Mouse (Mus musculus) embryonic facial prominence, embryonic 15.5 days (tissue): ENCODE results near the gene Muc3. TPM values are rescaled to one million over a fixed set of nuclear protein-coding genes. Genes with fewer than 3 reads are reported as not detected.

Experiments
- ATAC-seq: fragments of 200-750 bp; cut with Nextera tagmentation; 2 replicates; pipeline ENCODE4 v1.8.0; 2017; ENCODE audit warnings: low read depth, moderate TSS enrichment; ENCODE audit not compliant: insufficient number of reproducible peaks, low FRiP score, low TSS enrichment
- H3K27ac ChIP-seq: fragments of 300-500 bp; sonication (generic); replicated peaks from 2 replicates; pipeline ENCODE4 v1.5.1; 2015; ENCODE audit warnings: mild to moderate bottlenecking, inconsistent platforms
- H3K27me3 ChIP-seq: fragments of 300-500 bp; sonication (generic); 2 replicates; pipeline ENCODE4 v1.6.1; 2015; ENCODE audit warnings: inconsistent platforms
- H3K36me3 ChIP-seq: fragments of 300-500 bp; sonication (generic); 2 replicates; pipeline ENCODE4 v1.6.1; 2015; ENCODE audit warnings: mild to moderate bottlenecking, inconsistent platforms
- H3K4me1 ChIP-seq: fragments of 300-500 bp; sonication (generic); 2 replicates; pipeline ENCODE4 v1.6.1; 2015; ENCODE audit warnings: inconsistent platforms
- H3K4me2 ChIP-seq: fragments of 300-500 bp; sonication (generic); replicated peaks from 2 replicates; pipeline ENCODE4 v1.6.1; 2015; ENCODE audit warnings: mild to moderate bottlenecking, inconsistent platforms
- H3K4me3 ChIP-seq: fragments of 300-500 bp; sonication (generic); replicated peaks from 2 replicates; pipeline ENCODE4 v1.5.1; 2015; ENCODE audit warnings: mild to moderate bottlenecking, inconsistent platforms
- H3K9ac ChIP-seq: fragments of 300-500 bp; sonication (generic); 2 replicates; pipeline ENCODE4 v1.6.1; 2015; ENCODE audit warnings: inconsistent platforms
- H3K9me3 ChIP-seq: fragments of 300-500 bp; sonication (generic); replicated peaks from 2 replicates; pipeline ENCODE4 v1.6.1; 2016; ENCODE audit warnings: inconsistent platforms
- WGBS: fragments of 180-500 bp; shearing (Covaris S2); methylation state at CpG from one replicate; pipeline ENCODE4 v1.1.7; 2015; 5-methylcytosine and 5-hydroxymethylcytosine counted together
- polyA plus RNA-seq: library from polyadenylated mRNA; unstranded; fragments of >200 nt; fragmentation: Nextera tagmentation; extraction: Ambion mirVana; gene quantifications from 2 replicates; pipeline ENCODE4 v1.2.1, GENCODE M21; 2015

The Muc3 gene
- polyA plus RNA-seq, 1 experiment from 2014 or later: not detected

DNA sequence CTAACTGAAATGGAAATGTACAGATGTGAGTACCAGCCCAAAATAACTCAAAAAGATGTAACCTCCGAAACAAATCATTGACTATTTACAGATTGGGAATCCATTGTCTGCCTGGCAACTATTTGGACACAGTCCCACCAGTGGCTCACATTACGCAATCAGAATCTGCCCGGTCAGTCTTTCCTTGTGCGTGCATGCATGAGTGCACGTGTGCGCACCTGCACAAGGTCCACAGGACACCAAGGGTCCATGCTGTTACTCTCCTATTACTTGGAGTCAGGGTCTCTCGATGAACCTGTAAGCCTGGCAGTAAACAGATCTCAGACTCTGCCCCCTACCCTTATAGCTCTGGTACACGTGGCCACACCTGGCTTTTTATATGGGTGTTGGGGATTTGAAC is 41.5 kb downstream of the Muc3 start:
- Histone ChIP-seq H3K9ac (no peak overlapping the region), H3K9me3 (no peaks in the 10 kb centered on the region), H3K27me3 (no peaks in the 10 kb centered on the region), H3K4me3 (no peak overlapping the region), H3K4me2 (no peak overlapping the region), H3K36me3 (peaks cover 11% of the 10 kb centered on the region), H3K4me1 (peaks cover 16% of the 10 kb centered on the region), H3K27ac (no peak overlapping the region)
- no peak for ATAC-seq
- WGBS: 75% methylated on average over 8 of the region's 8 CpGs

DNA sequence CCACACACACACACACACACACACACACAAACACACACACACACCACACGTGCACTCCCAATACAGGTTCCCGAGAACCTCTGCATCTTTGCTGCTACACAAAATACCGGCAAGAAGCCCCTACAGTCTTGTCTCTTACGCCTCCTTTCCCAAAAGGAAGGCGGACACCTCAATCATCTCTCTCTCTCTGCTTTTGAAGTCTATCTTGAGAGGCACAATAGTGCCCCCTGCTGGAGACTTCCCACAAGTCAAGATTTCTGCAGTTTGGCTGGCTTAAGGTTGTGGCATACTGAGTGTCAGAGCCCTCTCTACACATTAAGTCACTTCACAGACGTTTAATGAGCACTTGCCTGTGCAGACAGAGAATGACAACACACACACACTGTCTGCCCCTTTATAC is 42.1 kb downstream of the Muc3 start:
- no peak overlapping the region for H3K27ac ChIP-seq
- peaks cover 8% of the 10 kb centered on the region; the same call in 1 of the 2 replicates for H3K36me3 ChIP-seq
- no peaks in the 10 kb centered on the region for H3K9me3 ChIP-seq
- H3K4me1 ChIP-seq: peaks cover 21% of the 10 kb centered on the region
- no peak overlapping the region for H3K4me3 ChIP-seq
- 0 out of 2 replicates have a peak overlapping the region, but pooled peaks have one; percentile 8 for H3K4me2 ChIP-seq
- no peak for ATAC-seq
- WGBS: 5% methylated on average over 6 of the region's 6 CpGs
- H3K9ac ChIP-seq: no peak overlapping the region
- H3K27me3 ChIP-seq: no peaks in the 10 kb centered on the region

GRCm38 (mm10) chr5:137106434-137106833 is 42.7 kb downstream of the Muc3 start:
- WGBS: 79% methylated on average over 4 of the region's 4 CpGs
- H3K9ac ChIP-seq: no peak overlapping the region
- no peak overlapping the region for H3K4me3 ChIP-seq
- H3K36me3 ChIP-seq: peaks cover 8% of the 10 kb centered on the region; the same call in 1 of the 2 replicates
- no peak overlapping the region for H3K27ac ChIP-seq
- no peaks in the 10 kb centered on the region for H3K27me3 ChIP-seq
- no peak for ATAC-seq
- peaks cover 21% of the 10 kb centered on the region for H3K4me1 ChIP-seq
- no peaks in the 10 kb centered on the region for H3K9me3 ChIP-seq
- H3K4me2 ChIP-seq: no peak overlapping the region

GRCm38 (mm10) chr5:137103969-137104368 is 45.2 kb downstream of the Muc3 start:
- H3K4me3 ChIP-seq: no peak overlapping the region
- no peaks in the 10 kb centered on the region for H3K9me3 ChIP-seq
- H3K9ac ChIP-seq: no peak overlapping the region
- H3K27ac ChIP-seq: no peak overlapping the region
- 87% methylated on average over 2 of the region's 2 CpGs for WGBS
- no peak for ATAC-seq
- no peaks in the 10 kb centered on the region for H3K27me3 ChIP-seq
- H3K4me2 ChIP-seq: no peak overlapping the region
- peaks cover 21% of the 10 kb centered on the region for H3K4me1 ChIP-seq
- no peaks in the 10 kb centered on the region for H3K36me3 ChIP-seq

DNA sequence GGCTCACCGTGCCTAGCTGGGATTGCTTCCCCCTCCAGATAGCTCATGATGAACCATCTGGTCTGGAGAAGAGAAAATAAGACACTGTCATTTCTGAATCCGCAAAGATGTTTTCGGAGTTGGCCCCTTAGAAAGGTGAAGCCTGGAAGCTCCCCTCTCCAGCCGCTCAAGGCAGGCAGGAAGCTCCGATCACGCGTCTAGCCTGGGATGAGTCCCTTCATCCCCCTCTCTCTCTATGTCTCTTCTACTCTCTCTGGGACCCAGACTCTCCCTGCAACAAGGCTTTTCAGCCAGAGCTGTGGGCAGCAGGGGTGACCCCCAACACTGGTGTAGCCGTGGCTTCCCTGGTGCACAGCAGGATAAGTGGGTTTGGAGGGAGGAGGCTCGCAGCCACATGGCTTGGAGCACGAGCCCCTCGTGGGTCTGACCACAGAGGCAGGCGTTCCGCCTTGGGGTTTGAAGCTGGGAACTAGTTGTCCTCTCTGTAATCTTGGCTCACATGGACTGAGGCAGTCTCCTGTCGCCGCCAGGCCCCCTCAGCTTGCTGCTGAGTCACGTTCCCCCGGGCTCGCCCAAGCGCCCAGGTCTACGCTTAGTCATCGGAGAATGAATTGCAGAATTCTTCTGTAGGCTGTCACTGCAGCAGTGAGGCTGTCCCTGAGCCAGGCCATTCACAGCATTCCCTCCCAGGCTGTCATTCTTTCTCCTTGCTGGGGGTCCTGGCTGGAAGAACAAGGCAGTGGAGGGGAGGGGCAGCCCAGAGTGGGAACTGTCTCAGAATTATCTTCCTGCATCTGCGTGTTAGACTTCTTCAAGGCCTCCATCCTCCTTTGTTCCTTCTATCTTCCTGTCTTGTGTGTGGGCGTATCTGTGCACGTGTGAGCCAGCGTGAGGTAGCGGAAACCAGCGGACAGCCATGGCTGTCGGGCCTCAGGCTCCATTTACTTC is 46.3 kb downstream of the Muc3 start:
- peak; percentile 61 for ATAC-seq
- WGBS: 46% methylated on average over 28 of the region's 28 CpGs
- Histone ChIP-seq H3K4me3 (no peak overlapping the region), H3K9ac (no peak overlapping the region), H3K4me1 (peaks cover 21% of the 10 kb centered on the region), H3K4me2 (peak overlapping the region; percentile 8; the same call in 1 of the 2 replicates), H3K9me3 (no peaks in the 10 kb centered on the region), H3K27ac (peak overlapping the region; percentile 17; the same call in 1 of the 2 replicates), H3K27me3 (no peaks in the 10 kb centered on the region), H3K36me3 (no peaks in the 10 kb centered on the region)

DNA sequence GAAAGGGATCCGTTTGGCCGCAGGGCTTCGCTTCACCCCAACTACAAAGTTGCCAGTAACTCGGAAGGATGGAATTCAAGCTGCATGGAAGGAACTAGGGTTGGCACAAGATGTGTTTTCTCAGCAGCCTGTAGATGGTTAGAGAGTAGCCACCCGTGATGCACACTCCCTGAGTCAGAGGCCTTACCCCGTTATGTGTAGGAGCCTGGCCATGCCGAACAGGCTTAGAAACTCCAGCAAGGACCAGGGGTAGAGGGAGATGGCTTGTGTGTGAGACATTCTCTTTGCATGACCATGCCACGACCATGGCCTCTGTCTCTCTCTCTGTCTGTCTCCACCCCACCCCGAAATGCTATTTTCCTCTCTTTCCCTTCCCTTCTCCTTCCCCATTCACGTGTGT is 47.0 kb downstream of the Muc3 start:
- Histone ChIP-seq H3K27ac (0 out of 2 replicates have a peak overlapping the region, but pooled peaks have one; percentile 17), H3K4me3 (no peak overlapping the region), H3K27me3 (no peaks in the 10 kb centered on the region), H3K9ac (no peak overlapping the region), H3K36me3 (no peaks in the 10 kb centered on the region), H3K4me2 (no peak overlapping the region), H3K4me1 (peaks cover 21% of the 10 kb centered on the region), H3K9me3 (no peaks in the 10 kb centered on the region)
- no peak for ATAC-seq
- 69% methylated on average over 10 of the region's 10 CpGs for WGBS

DNA sequence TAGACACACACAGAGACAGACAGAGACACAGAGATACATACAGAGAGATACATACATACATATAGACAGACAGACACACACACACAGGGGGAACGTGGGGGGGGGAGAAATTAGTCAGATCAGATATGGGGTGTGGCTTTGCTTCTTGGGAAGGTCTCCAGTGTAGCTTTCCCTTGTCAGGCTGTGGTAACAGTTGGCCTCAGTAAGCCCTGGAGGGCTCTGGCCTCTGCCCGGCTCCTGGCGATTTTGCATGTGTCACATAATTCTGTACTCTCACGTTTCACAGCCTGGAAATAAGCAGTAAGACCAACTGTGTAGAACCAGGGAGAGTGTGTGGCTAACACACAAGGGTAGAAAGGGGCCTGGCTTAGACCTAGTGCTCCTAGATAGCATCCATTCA is 48.5 kb downstream of the Muc3 start:
- ATAC-seq: no peak
- Histone ChIP-seq H3K9ac (no peak overlapping the region), H3K4me3 (no peak overlapping the region), H3K4me1 (peaks cover 16% of the 10 kb centered on the region), H3K27ac (no peak overlapping the region), H3K4me2 (no peak overlapping the region), H3K36me3 (no peaks in the 10 kb centered on the region), H3K9me3 (no peaks in the 10 kb centered on the region), H3K27me3 (no peaks in the 10 kb centered on the region)
- WGBS: 49% methylated on average over 4 of the region's 4 CpGs

DNA sequence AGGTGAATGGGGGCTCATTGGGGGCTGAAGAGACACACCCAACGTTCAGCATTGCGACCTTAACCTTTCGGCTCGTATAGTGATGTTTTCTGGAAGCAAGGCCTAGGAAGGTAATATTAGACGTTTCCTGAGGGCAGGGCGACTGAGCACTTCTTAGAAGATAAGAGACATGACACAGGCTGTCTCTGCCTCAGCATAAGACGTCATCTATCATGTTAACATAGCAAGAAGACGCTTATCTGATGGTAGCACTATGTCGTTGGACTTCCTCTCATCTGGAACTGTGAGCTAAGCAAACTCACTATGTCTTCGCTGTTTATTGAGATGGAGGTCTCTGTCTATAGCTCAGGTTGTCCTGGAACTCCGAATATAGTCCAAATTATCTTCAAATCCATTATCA is 50.7 kb downstream of the Muc3 start:
- peaks cover 12% of the 10 kb centered on the region for H3K4me1 ChIP-seq
- no peaks in the 10 kb centered on the region for H3K27me3 ChIP-seq
- no peaks in the 10 kb centered on the region for H3K36me3 ChIP-seq
- H3K9me3 ChIP-seq: no peaks in the 10 kb centered on the region
- no peak for ATAC-seq
- H3K27ac ChIP-seq: no peak overlapping the region
- no peak overlapping the region for H3K4me2 ChIP-seq
- WGBS: 60% methylated on average over 11 of the region's 11 CpGs
- H3K4me3 ChIP-seq: no peak overlapping the region
- H3K9ac ChIP-seq: no peak overlapping the region

DNA sequence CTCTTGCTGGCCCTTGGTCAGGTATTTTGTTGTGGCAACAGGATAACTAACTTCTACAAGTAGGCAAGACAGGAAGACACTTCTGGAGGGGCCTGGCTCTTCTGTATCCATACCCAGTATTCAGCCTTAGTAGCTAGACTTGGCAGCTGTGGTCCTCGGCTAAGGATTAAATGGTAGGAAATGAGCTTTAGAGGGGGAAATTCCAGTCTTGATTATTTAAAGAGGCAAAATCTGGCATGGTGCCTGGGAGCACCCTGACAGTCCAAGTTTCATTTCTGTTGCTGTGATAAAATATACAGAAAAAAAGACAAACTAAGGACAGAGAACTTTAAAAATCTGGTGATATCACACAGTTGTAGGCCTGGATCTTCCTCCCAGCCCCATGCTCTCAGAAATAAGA is 53.1 kb downstream of the Muc3 start:
- H3K27me3 ChIP-seq: no peaks in the 10 kb centered on the region
- no peak overlapping the region for H3K27ac ChIP-seq
- no peak for ATAC-seq
- no peak overlapping the region for H3K4me2 ChIP-seq
- 12% methylated on average over 1 of the region's 1 CpGs for WGBS
- no peaks in the 10 kb centered on the region for H3K36me3 ChIP-seq
- 0 out of 2 replicates have a peak, but pooled peaks cover 7% of the 10 kb centered on the region for H3K4me1 ChIP-seq
- no peaks in the 10 kb centered on the region for H3K9me3 ChIP-seq
- H3K4me3 ChIP-seq: no peak overlapping the region
- H3K9ac ChIP-seq: no peak overlapping the region

GRCm38 (mm10) chr5:137095135-137095534 is 54.0 kb downstream of the Muc3 start:
- H3K9ac ChIP-seq: no peak overlapping the region
- no peak for ATAC-seq
- H3K36me3 ChIP-seq: no peaks in the 10 kb centered on the region
- no peak overlapping the region for H3K4me3 ChIP-seq
- H3K9me3 ChIP-seq: no peaks in the 10 kb centered on the region
- 0 out of 2 replicates have a peak, but pooled peaks cover 7% of the 10 kb centered on the region for H3K4me1 ChIP-seq
- H3K27ac ChIP-seq: no peak overlapping the region
- H3K4me2 ChIP-seq: no peak overlapping the region
- WGBS: 81% methylated on average over 10 of the region's 10 CpGs
- no peaks in the 10 kb centered on the region for H3K27me3 ChIP-seq

DNA sequence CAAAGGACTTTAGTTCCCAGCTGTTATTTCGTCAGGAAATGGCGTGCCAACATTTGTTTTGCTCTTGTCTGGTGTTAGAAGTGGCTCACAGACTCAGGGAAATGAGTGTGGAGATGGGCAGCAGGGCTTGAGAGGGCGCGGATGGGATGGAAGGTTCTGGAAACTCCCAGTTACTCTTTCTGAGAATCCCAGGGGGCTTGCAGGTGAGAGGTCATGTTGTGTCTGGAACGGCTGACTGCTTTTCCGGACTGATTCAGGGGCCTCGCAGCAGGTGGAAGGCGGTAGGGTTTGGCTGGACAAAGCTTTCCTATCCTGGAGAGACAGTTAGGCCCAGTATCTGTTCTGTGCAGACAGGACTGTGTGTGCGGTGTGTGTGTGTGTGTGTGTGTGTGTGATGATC is 55.4 kb downstream of the Muc3 start:
- WGBS: 77% methylated on average over 9 of the region's 9 CpGs
- no peaks in the 10 kb centered on the region for H3K9me3 ChIP-seq
- ATAC-seq: no peak

More for the DNA sequence above, 55.4 kb downstream of the Muc3 start:
- Histone ChIP-seq H3K9ac (no peak overlapping the region), H3K4me1 (0 out of 2 replicates have a peak, but pooled peaks cover 7% of the 10 kb centered on the region), H3K4me3 (no peak overlapping the region), H3K36me3 (no peaks in the 10 kb centered on the region), H3K27me3 (no peaks in the 10 kb centered on the region), H3K4me2 (no peak overlapping the region), H3K27ac (no peak overlapping the region)
